Mouse (Mus musculus) CH12.LX (cell line): ENCODE results near the gene Tmem35b. TPM values are rescaled to one million over a fixed set of nuclear protein-coding genes. Genes with fewer than 3 reads are reported as not detected.

Experiments used
- DNase-seq: peaks from one replicate; pipeline ENCODE4 v3.0.0-alpha.2; 2013; ENCODE audit errors: extremely low read depth
- H3K27ac ChIP-seq: 2 replicates; pipeline ENCODE4 v1.5.1; 2012; ENCODE audit warnings: low read depth, mild to moderate bottlenecking, control low read depth, moderate library complexity; ENCODE audit not compliant: insufficient read depth
- H3K27me3 ChIP-seq: replicated peaks from 2 replicates; pipeline ENCODE3; 2012; ENCODE audit warnings: inconsistent platforms
- H3K36me3 ChIP-seq, 2 experiments: replicated peaks in 1 of 2; 2 replicates each; pipeline versions ENCODE3 to v1.6.1; 2012; ENCODE audit warnings: inconsistent platforms in 1 of 2, low read length in 1 of 2, mild to moderate bottlenecking in 1 of 2, mixed read lengths in 1 of 2, moderate library complexity in 1 of 2; ENCODE audit not compliant: control insufficient read depth in 1 of 2, insufficient read depth in 1 of 2
- H3K4me1 ChIP-seq, 2 experiments: 2 replicates each; pipeline ENCODE4 v1.6.1; 2012; ENCODE audit warnings: inconsistent platforms in 1 of 2, moderate library complexity in 1 of 2; ENCODE audit not compliant: insufficient read depth in 2 of 2, control insufficient read depth in 1 of 2
- H3K4me2 ChIP-seq: 2 replicates; pipeline ENCODE4 v1.6.1; 2012; ENCODE audit warnings: low read depth, mild to moderate bottlenecking, control low read depth; ENCODE audit not compliant: poor library complexity, insufficient read depth, severe bottlenecking
- H3K4me3 ChIP-seq, 3 experiments: fragments of 150-350 bp in 1 of 3; sonication (generic) in 1 of 3; replicated peaks in 1 of 3; 2 replicates each; pipeline versions ENCODE3 to v1.5.1; 2011 to 2012; ENCODE audit warnings: low read depth in 2 of 3, low read length in 2 of 3, mild to moderate bottlenecking in 2 of 3, moderate library complexity in 2 of 3, control low read depth in 1 of 3, improper control_type of control experiment in 1 of 3, inconsistent platforms in 1 of 3, mixed read lengths in 1 of 3; ENCODE audit not compliant: poor library complexity in 1 of 3
- H3K79me2 ChIP-seq: replicated peaks from 2 replicates; pipeline ENCODE4 v1.6.1; 2012; ENCODE audit warnings: mild to moderate bottlenecking, moderate library complexity; ENCODE audit not compliant: control insufficient read depth, poor library complexity, insufficient read depth, severe bottlenecking; ENCODE audit errors: extremely low read depth
- H3K9ac ChIP-seq: 2 replicates; pipeline ENCODE4 v1.6.1; 2012; ENCODE audit warnings: low read depth, mild to moderate bottlenecking, control low read depth, moderate library complexity; ENCODE audit not compliant: insufficient read depth
- H3K9me3 ChIP-seq: replicated peaks from 2 replicates; pipeline ENCODE3; 2012; ENCODE audit warnings: low read length, inconsistent platforms, mixed read lengths
- BHLHE40 ChIP-seq: IDR thresholded peaks from 2 replicates; pipeline ENCODE4 v1.6.1; 2011; ENCODE audit warnings: mild to moderate bottlenecking, low read depth, low read length, improper control_type of control experiment
- CHD1 ChIP-seq: IDR thresholded peaks from 2 replicates; pipeline ENCODE4 v1.6.1; 2012; ENCODE audit warnings: low read depth, low read length, improper control_type of control experiment, inconsistent platforms
- CHD2 ChIP-seq: IDR thresholded peaks from 2 replicates; pipeline ENCODE4 v1.6.1; 2011; ENCODE audit warnings: low read length, improper control_type of control experiment
- CTCF ChIP-seq, 2 experiments: IDR thresholded peaks in 1 of 2; conservative IDR thresholded peaks in 1 of 2; 2 replicates each; pipeline ENCODE4 v1.5.1; 2011 to 2012; ENCODE audit warnings: low read depth in 2 of 2, low read length in 2 of 2, improper control_type of control experiment in 1 of 2, inconsistent platforms in 1 of 2, mild to moderate bottlenecking in 1 of 2, moderate library complexity in 1 of 2
- E2F4 ChIP-seq: IDR thresholded peaks from 2 replicates; pipeline ENCODE4 v1.6.1; 2011; ENCODE audit warnings: low read depth, low read length, improper control_type of control experiment; ENCODE audit not compliant: insufficient replicate concordance
- ELF1 ChIP-seq: IDR thresholded peaks from 2 replicates; pipeline ENCODE4 v1.6.1; 2014; ENCODE audit warnings: low read depth, mild to moderate bottlenecking, inconsistent platforms, low read length, improper control_type of control experiment
- EP300 ChIP-seq: IDR thresholded peaks from 2 replicates; pipeline ENCODE4 v1.6.1; 2011; ENCODE audit warnings: low read length, improper control_type of control experiment
- ETS1 ChIP-seq: conservative IDR thresholded peaks from 2 replicates; pipeline ENCODE4 v1.6.1; 2012; ENCODE audit warnings: low read depth, mild to moderate bottlenecking, inconsistent platforms, low read length, improper control_type of control experiment, moderate library complexity
- HCFC1 ChIP-seq: IDR thresholded peaks from 2 replicates; pipeline ENCODE4 v1.6.1; 2012; ENCODE audit warnings: low read depth, mild to moderate bottlenecking, inconsistent platforms, low read length, improper control_type of control experiment
- IRF4 ChIP-seq: IDR thresholded peaks from 2 replicates; pipeline ENCODE4 v1.6.1; 2014; ENCODE audit warnings: low read depth, mild to moderate bottlenecking, inconsistent platforms, low read length, improper control_type of control experiment
- JUN ChIP-seq: IDR thresholded peaks from 2 replicates; pipeline ENCODE4 v1.6.1; 2011; ENCODE audit warnings: low read depth, mild to moderate bottlenecking, low read length, improper control_type of control experiment, moderate library complexity; ENCODE audit not compliant: insufficient read depth
- JUND ChIP-seq: conservative IDR thresholded peaks from 2 replicates; pipeline ENCODE4 v1.6.1; 2011; ENCODE audit warnings: low read depth, low read length, improper control_type of control experiment
- KAT2A ChIP-seq: IDR thresholded peaks from 2 replicates; pipeline ENCODE4 v1.6.1; 2012; ENCODE audit warnings: low read length, improper control_type of control experiment, inconsistent platforms; ENCODE audit not compliant: insufficient replicate concordance
- MAX ChIP-seq: IDR thresholded peaks from 2 replicates; pipeline ENCODE4 v1.6.1; 2011; ENCODE audit warnings: low read length, improper control_type of control experiment
- MAZ ChIP-seq: IDR thresholded peaks from 2 replicates; pipeline ENCODE4 v1.6.1; 2012; ENCODE audit warnings: low read depth, mild to moderate bottlenecking, inconsistent platforms, low read length, improper control_type of control experiment, moderate library complexity
- MEF2A ChIP-seq: IDR thresholded peaks from 2 replicates; pipeline ENCODE4 v1.6.1; 2014; ENCODE audit warnings: low read depth, mild to moderate bottlenecking, inconsistent platforms, low read length, improper control_type of control experiment, borderline replicate concordance
- MXI1 ChIP-seq: IDR thresholded peaks from 2 replicates; pipeline ENCODE4 v1.6.1; 2011; ENCODE audit warnings: mild to moderate bottlenecking, low read depth, low read length, improper control_type of control experiment
- MYC ChIP-seq: IDR thresholded peaks from 2 replicates; pipeline ENCODE4 v1.6.1; 2011; ENCODE audit warnings: low read depth, mild to moderate bottlenecking, improper control_type of control experiment, low read length
- NELFE ChIP-seq: IDR thresholded peaks from 2 replicates; pipeline ENCODE4 v1.6.1; 2011; ENCODE audit warnings: low read depth, low read length, improper control_type of control experiment
- NRF1 ChIP-seq: IDR thresholded peaks from 2 replicates; pipeline ENCODE4 v1.6.1; 2014; ENCODE audit warnings: low read depth, mild to moderate bottlenecking, inconsistent platforms, low read length, improper control_type of control experiment, moderate library complexity
- POLR2A ChIP-seq: IDR thresholded peaks from 2 replicates; pipeline ENCODE4 v1.6.1; 2011; ENCODE audit warnings: low read depth, mild to moderate bottlenecking, improper control_type of control experiment, low read length
- POLR2AphosphoS2 ChIP-seq: IDR thresholded peaks from 2 replicates; pipeline ENCODE4 v1.6.1; 2011; ENCODE audit warnings: low read depth, low read length, improper control_type of control experiment
- RAD21 ChIP-seq: IDR thresholded peaks from 2 replicates; pipeline ENCODE4 v1.6.1; 2011; ENCODE audit warnings: low read depth, mild to moderate bottlenecking, low read length, improper control_type of control experiment, moderate library complexity
- RCOR1 ChIP-seq: conservative IDR thresholded peaks from 2 replicates; pipeline ENCODE4 v1.6.1; 2012; ENCODE audit warnings: low read depth, mild to moderate bottlenecking, inconsistent platforms, low read length, improper control_type of control experiment
- SIN3A ChIP-seq: IDR thresholded peaks from 2 replicates; pipeline ENCODE4 v1.6.1; 2012; ENCODE audit warnings: low read length, improper control_type of control experiment, inconsistent platforms
- TBP ChIP-seq: conservative IDR thresholded peaks from 2 replicates; pipeline ENCODE4 v1.6.1; 2011; ENCODE audit warnings: low read depth, low read length, improper control_type of control experiment
- TCF12 ChIP-seq: IDR thresholded peaks from 2 replicates; pipeline ENCODE4 v1.6.1; 2014; ENCODE audit warnings: low read depth, mild to moderate bottlenecking, inconsistent platforms, low read length, improper control_type of control experiment
- USF1 ChIP-seq: IDR thresholded peaks from 2 replicates; pipeline ENCODE4 v1.6.1; 2014; ENCODE audit warnings: low read depth, mild to moderate bottlenecking, inconsistent platforms, low read length, improper control_type of control experiment
- USF2 ChIP-seq: conservative IDR thresholded peaks from 2 replicates; pipeline ENCODE4 v1.6.1; 2011; ENCODE audit warnings: low read depth, low read length, improper control_type of control experiment
- ZC3H11A ChIP-seq: IDR thresholded peaks from 2 replicates; pipeline ENCODE4 v1.6.1; 2012; ENCODE audit warnings: low read depth, mild to moderate bottlenecking, inconsistent platforms, low read length, improper control_type of control experiment
- ZNF384 ChIP-seq: IDR thresholded peaks from 2 replicates; pipeline ENCODE4 v1.6.1; 2012; ENCODE audit warnings: low read depth, low read length, improper control_type of control experiment, inconsistent platforms
- dilution Hi-C: fragments of 300-500 bp; cut with MboI; formaldehyde crosslinking; loops from 2 replicates; pipeline ENCODE4 v1.14.3; 2020; ENCODE audit warnings: low sequenced_read_pairs; ENCODE audit not compliant: extremely low pct_unique_long_range_greater_than_20kb, extremely low pct_ligation_motif_present
- in situ Hi-C: fragments of 300-500 bp; cut with MboI; formaldehyde crosslinking; loops from 3 replicates; pipeline ENCODE4 v1.14.3; 2019; ENCODE audit warnings: low sequenced_read_pairs, low pct_ligation_motif_present, low pct_unique_long_range_greater_than_20kb, mixed read lengths
- polyA plus RNA-seq: library from polyadenylated mRNA; unstranded; fragments of >175 nt; gene quantifications from 2 replicates; pipeline ENCODE4 v1.2.1, GENCODE M21; 2012; ENCODE audit warnings: low read depth; ENCODE audit not compliant: insufficient read length
- total RNA-seq, 2 experiments: library from RNA; depleted of rRNA; stranded (reverse); fragments of 300-350 nt in 1 of 2; fragments of >200 nt in 1 of 2; gene quantifications; 2 replicates each; pipeline ENCODE4 v1.2.3; 2012 to 2014

Gene Tmem35b
- total and polyA plus RNA-seq, 3 experiments = 7.1 to 14.2 (median 9.4) TPM

- in situ Hi-C loops (loop anchor here (10.0 kb wide), 1 partner anchor 168 kb away; the partner anchor contains the start of gene Smim12), dilution Hi-C loops (no loop called here)
- Histone ChIP-seq H3K79me2 (no peaks in the 10 kb centered on the region), H3K9ac (peak within 1 kb of the TSS; percentile 67), H3K27ac (peak within 1 kb of the TSS; percentile 80), H3K36me3 (peaks cover 0 to 6% of the 10 kb centered on the region in 2 experiments), H3K4me2 (peak within 1 kb of the TSS; percentile 76), H3K4me1 (peaks cover 0 to 28% of the 10 kb centered on the region in 2 experiments; a peak in 2 of 4 replicates), H3K9me3 (no peaks in the 10 kb centered on the region)
- DNase-seq = peak; percentile 98
- TF ChIP-seq CTCF (conservative IDR thresholded peaks at IDR 0.05 in 1 of 2, IDR thresholded peaks at IDR 0.05 in 1 of 2; ENCODE audit: low read depth in 2 of 2, low read length in 2 of 2) (no peak), EP300 (no peak), TBP (0 out of 2 replicates have a peak, but pooled peaks have one; percentile 74), MAZ (peak; percentile 70; the same call in 1 of the 2 replicates), KAT2A (peak; percentile 61; the same call in 1 of the 2 replicates), ETS1 (peak; percentile 71), ZNF384 (peak; percentile 88), IRF4 (peak; percentile 42; the same call in 1 of the 2 replicates), HCFC1 (peak; percentile 82), BHLHE40 (peak; percentile 97), JUN (no peak), NRF1 (peak; percentile 82), USF2 (peak; percentile 99), ELF1 (peak; percentile 84), MXI1 (peak; percentile 88; the same call in 1 of the 2 replicates), USF1 (peak; percentile 95), RCOR1 (no peak; the same call in 1 of the 2 replicates), MAX (peak; percentile 99), JUND (no peak), ZC3H11A (no peak), NELFE (peak; percentile 85), RAD21 (no peak; the same call in 1 of the 2 replicates), SIN3A (peak; percentile 75; the same call in 1 of the 2 replicates), MEF2A (peak; percentile 56), CHD2 (no peak; the same call in 1 of the 2 replicates), TCF12 (peak; percentile 87), POLR2A (peak; percentile 85), POLR2AphosphoS2 (no peak; the same call in 1 of the 2 replicates), MYC (peak; percentile 72; the same call in 1 of the 2 replicates), E2F4 (peak; percentile 71; the same call in 1 of the 2 replicates), CHD1 (no peak)
- TF ChIP-seq, all 38 proteins: peak for 21
- Histone ChIP-seq H3K4me3 (peak within 1 kb of the TSS; percentile 59 to 87 (median 73)), H3K27me3 (no peaks in the 10 kb centered on the region)
Measured at GRCm38 (mm10) chr4:127076875-127077548, 46.5 kb upstream of the Tmem35b start, which contains the start of gene Zmym6. Gene Zmym6 (plus strand): TSS chr4:127077383.
